Mouse (Mus musculus) MEL (cell line): ENCODE results near the gene Amy2a5.
"Not testable (repeated sequence)": the region's sequence is repeated elsewhere in the genome, so short reads cannot be mapped to it uniquely, and the experiment has no call there.

ENCODE experiments used
- CHD2 ChIP-seq: IDR thresholded peaks from 2 replicates; pipeline ENCODE4 v1.6.1; 2011; ENCODE audit warnings: low read length, improper control_type of control experiment
- CTCF ChIP-seq, 3 experiments: IDR thresholded peaks in 2 of 3; conservative IDR thresholded peaks in 1 of 3; 2 replicates each; pipeline ENCODE4 v1.5.1; 2011 to 2012; ENCODE audit warnings: low read length in 3 of 3, low read depth in 2 of 3, mild to moderate bottlenecking in 2 of 3, improper control_type of control experiment in 1 of 3, inconsistent platforms in 1 of 3, mixed read lengths in 1 of 3, moderate library complexity in 1 of 3; ENCODE audit not compliant: control insufficient read depth in 1 of 3, insufficient read depth in 1 of 3, poor library complexity in 1 of 3, severe bottlenecking in 1 of 3
- GABPA ChIP-seq: IDR thresholded peaks from 2 replicates; pipeline ENCODE4 v1.6.1; 2012; ENCODE audit warnings: low read depth, mild to moderate bottlenecking, inconsistent platforms, low read length, improper control_type of control experiment, moderate library complexity
- GATA1 ChIP-seq: IDR thresholded peaks from 2 replicates; pipeline ENCODE4 v1.6.1; 2011; ENCODE audit warnings: low read depth, low read length, improper control_type of control experiment
- HCFC1 ChIP-seq: IDR thresholded peaks from 2 replicates; pipeline ENCODE4 v1.6.1; 2012; ENCODE audit warnings: low read depth, mild to moderate bottlenecking, inconsistent platforms, low read length, improper control_type of control experiment, moderate library complexity
- JUND ChIP-seq: IDR thresholded peaks from 2 replicates; pipeline ENCODE4 v1.6.1; 2011; ENCODE audit warnings: low read depth, mild to moderate bottlenecking, improper control_type of control experiment, low read length
- POLR2A ChIP-seq, 2 experiments: IDR thresholded peaks; 2 replicates each; pipeline ENCODE4 v1.6.1; 2011 to 2012; ENCODE audit warnings: low read length in 2 of 2, mild to moderate bottlenecking in 2 of 2, control low read depth in 1 of 2, improper control_type of control experiment in 1 of 2, low read depth in 1 of 2, moderate library complexity in 1 of 2; ENCODE audit not compliant: control insufficient read depth in 1 of 2, insufficient read depth in 1 of 2, poor library complexity in 1 of 2
- POLR2AphosphoS2 ChIP-seq: IDR thresholded peaks from 2 replicates; pipeline ENCODE4 v1.6.1; 2011; ENCODE audit warnings: low read length, improper control_type of control experiment
- SMC3 ChIP-seq: IDR thresholded peaks from 2 replicates; pipeline ENCODE4 v1.6.1; 2011; ENCODE audit warnings: low read depth, low read length, improper control_type of control experiment
- TAL1 ChIP-seq: IDR thresholded peaks from 2 replicates; pipeline ENCODE4 v1.6.1; 2012; ENCODE audit warnings: mild to moderate bottlenecking, inconsistent platforms, low read length, moderate library complexity, mixed read lengths
- TCF12 ChIP-seq: IDR thresholded peaks from 2 replicates; pipeline ENCODE4 v1.6.1; 2014; ENCODE audit warnings: low read depth, mild to moderate bottlenecking, inconsistent platforms, low read length, improper control_type of control experiment, moderate library complexity

GRCm38 (mm10) chr3:113279586-113279985 is 20.9 kb upstream of the Amy2a5 start:
- not testable (repeated sequence) for TF ChIP-seq SMC3; GABPA; CTCF (IDR thresholded peaks at IDR 0.05 in 2 of 3, conservative IDR thresholded peaks at IDR 0.05 in 1 of 3; ENCODE audit: control insufficient read depth in 1 of 3, insufficient read depth in 1 of 3, low read depth in 2 of 3, low read length in 3 of 3, poor library complexity in 1 of 3, severe bottlenecking in 1 of 3); POLR2AphosphoS2; POLR2A (IDR thresholded peaks at IDR 0.05; ENCODE audit: control insufficient read depth in 1 of 2, insufficient read depth in 1 of 2, low read depth in 1 of 2, low read length in 2 of 2, poor library complexity in 1 of 2); HCFC1; CHD2; TCF12; GATA1; TAL1; JUND
